Mouse (Mus musculus) heart, embryonic 14.5 days (tissue): ENCODE data around the gene Mical3. TPM values are rescaled to one million over a fixed set of nuclear protein-coding genes. Genes with fewer than 3 reads are reported as not detected.

ENCODE experiments used
- ATAC-seq: fragments of 200-750 bp; cut with Nextera tagmentation; 2 replicates; pipeline ENCODE4 v1.8.0; 2017; ENCODE audit warnings: low read depth, moderate TSS enrichment; ENCODE audit not compliant: insufficient number of reproducible peaks, insufficient read depth, low FRiP score
- H3K27ac ChIP-seq, 2 experiments: fragments of 200-500 bp in 1 of 2; fragments of 300-500 bp in 1 of 2; sonication (generic) in 1 of 2; replicated peaks in 1 of 2; 2 replicates each; pipeline ENCODE4 v1.5.1; 2012 to 2014; ENCODE audit warnings: low read depth in 2 of 2, low read length in 2 of 2, control low read depth in 1 of 2, mild to moderate bottlenecking in 1 of 2, mixed read lengths in 1 of 2; ENCODE audit not compliant: control insufficient read depth in 1 of 2, insufficient read depth in 1 of 2
- H3K27me3 ChIP-seq: fragments of 300-500 bp; sonication (generic); 2 replicates; pipeline ENCODE4 v1.6.1; 2014; ENCODE audit warnings: mild to moderate bottlenecking, low read length, control low read depth; ENCODE audit not compliant: control insufficient read depth, insufficient read depth
- H3K36me3 ChIP-seq: fragments of 300-500 bp; sonication (generic); 2 replicates; pipeline ENCODE4 v1.6.1; 2014; ENCODE audit warnings: mild to moderate bottlenecking, control low read depth, low read length, mixed read lengths; ENCODE audit not compliant: control insufficient read depth, insufficient read depth
- H3K4me1 ChIP-seq, 2 experiments: fragments of 200-500 bp in 1 of 2; fragments of 300-500 bp in 1 of 2; sonication (generic) in 1 of 2; 2 replicates each; pipeline ENCODE4 v1.6.1; 2012 to 2014; ENCODE audit warnings: low read length in 2 of 2, control low read depth in 1 of 2, mixed read lengths in 1 of 2; ENCODE audit not compliant: control insufficient read depth in 2 of 2, insufficient read depth in 2 of 2
- H3K4me2 ChIP-seq: fragments of 300-500 bp; sonication (generic); 2 replicates; pipeline ENCODE4 v1.6.1; 2014; ENCODE audit warnings: mild to moderate bottlenecking, low read length
- H3K4me3 ChIP-seq, 2 experiments: fragments of 200-500 bp in 1 of 2; fragments of 300-500 bp in 1 of 2; sonication (generic) in 1 of 2; 2 replicates each; pipeline ENCODE4 v1.5.1; 2012 to 2014; ENCODE audit warnings: low read length in 2 of 2, mild to moderate bottlenecking in 2 of 2, control low read depth in 1 of 2, low read depth in 1 of 2, moderate library complexity in 1 of 2; ENCODE audit not compliant: control insufficient read depth in 1 of 2, insufficient read depth in 1 of 2
- H3K9ac ChIP-seq: fragments of 300-500 bp; sonication (generic); 2 replicates; pipeline ENCODE4 v1.6.1; 2014; ENCODE audit warnings: mild to moderate bottlenecking, low read length
- H3K9me3 ChIP-seq: fragments of 300-500 bp; sonication (generic); 2 replicates; pipeline ENCODE4 v1.6.1; 2016; ENCODE audit warnings: low read length, control low read depth; ENCODE audit not compliant: control insufficient read depth
- WGBS: fragments of 180-500 bp; shearing (Covaris S2); extraction: QIAGEN DNeasy Blood & Tissue Kit; methylation state at CpG from one replicate; pipeline ENCODE4 v1.1.7; 2014; 5-methylcytosine and 5-hydroxymethylcytosine counted together
- polyA plus RNA-seq: library from polyadenylated mRNA; unstranded; fragments of >200 nt; fragmentation: Nextera tagmentation; extraction: Ambion mirVana; gene quantifications from 2 replicates; pipeline ENCODE4 v1.2.1, GENCODE M21; 2014

Gene Mical3
- polyA plus RNA-seq, 1 experiment from 2014 or later: 46.2 TPM

DNA sequence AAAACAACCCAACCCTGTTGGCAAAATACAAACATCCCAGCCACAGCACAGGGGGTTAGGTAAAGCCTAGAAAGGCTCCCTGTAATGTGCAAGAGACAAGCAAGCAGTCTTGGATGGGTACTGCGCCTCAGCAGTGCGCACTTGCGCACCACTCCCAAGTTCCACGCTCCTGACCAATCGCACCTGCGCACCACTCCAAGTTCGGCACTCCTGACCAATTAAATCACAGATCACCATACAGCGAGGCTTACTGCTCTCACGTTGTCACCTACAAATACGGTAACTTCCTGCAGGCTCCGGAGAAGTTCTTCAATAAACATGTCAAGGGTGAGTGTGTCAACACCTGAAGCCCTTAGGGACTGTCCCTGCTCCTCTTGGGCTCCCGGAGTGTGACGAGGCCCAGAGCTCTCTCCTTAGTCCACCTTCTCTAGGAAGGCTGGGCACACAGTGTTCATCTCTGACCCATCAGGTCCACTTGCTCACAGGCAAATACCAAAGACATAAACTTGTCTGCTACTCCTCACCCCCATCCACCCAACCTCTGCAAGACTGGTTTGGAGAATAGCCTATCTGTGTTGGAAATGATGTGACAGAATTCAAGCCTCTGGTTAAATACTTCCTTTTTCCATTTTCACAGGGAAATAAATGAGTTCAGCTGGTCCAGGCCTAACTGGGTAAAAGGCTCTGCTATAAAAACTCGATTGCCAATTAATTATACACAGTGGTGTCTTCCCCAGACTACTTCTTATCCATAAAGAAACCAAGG, 27.2 kb downstream of the Mical3 start:
- no peak overlapping the region for H3K4me2 ChIP-seq
- H3K9me3 ChIP-seq: no peaks in the 10 kb centered on the region
- no peak for ATAC-seq
- H3K4me1 ChIP-seq: peaks cover 27 to 68% of the 10 kb centered on the region in 2 experiments
- no peak overlapping the region for H3K27ac ChIP-seq
- H3K9ac ChIP-seq: no peak overlapping the region
- H3K4me3 ChIP-seq: no peak overlapping the region
- 63% methylated on average over 14 of the region's 14 CpGs for WGBS
- no peaks in the 10 kb centered on the region for H3K27me3 ChIP-seq
- H3K36me3 ChIP-seq: peaks cover 32% of the 10 kb centered on the region

DNA sequence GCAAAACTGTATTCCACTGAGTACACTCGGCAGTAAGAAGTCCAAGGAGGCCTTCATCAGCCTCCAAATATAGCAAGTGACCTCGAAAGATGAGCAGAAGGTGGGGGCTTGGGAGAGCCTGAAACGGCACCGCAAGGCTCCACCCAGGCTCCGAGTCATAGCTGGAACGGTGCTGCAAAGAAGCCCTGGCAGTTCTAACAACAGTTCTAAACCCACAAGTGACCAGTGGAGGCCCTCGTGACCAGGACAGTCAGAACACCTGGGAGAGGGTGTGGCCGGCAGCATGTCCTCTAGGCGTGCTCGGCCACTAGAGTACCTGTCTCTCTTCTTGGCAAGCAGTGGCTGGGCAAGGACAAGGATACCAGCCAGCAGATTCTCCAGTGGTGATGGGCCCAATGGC, 27.9 kb downstream of the Mical3 start:
- no peaks in the 10 kb centered on the region for H3K27me3 ChIP-seq
- 37% methylated on average over 10 of the region's 10 CpGs for WGBS
- no peaks in the 10 kb centered on the region for H3K9me3 ChIP-seq
- H3K4me1 ChIP-seq: peaks cover 32 to 72% of the 10 kb centered on the region in 2 experiments
- peaks cover 32% of the 10 kb centered on the region for H3K36me3 ChIP-seq
- H3K4me3 ChIP-seq: no peak overlapping the region
- H3K4me2 ChIP-seq: no peak overlapping the region
- H3K9ac ChIP-seq: no peak overlapping the region
- no peak for ATAC-seq
- no peak overlapping the region for H3K27ac ChIP-seq

DNA sequence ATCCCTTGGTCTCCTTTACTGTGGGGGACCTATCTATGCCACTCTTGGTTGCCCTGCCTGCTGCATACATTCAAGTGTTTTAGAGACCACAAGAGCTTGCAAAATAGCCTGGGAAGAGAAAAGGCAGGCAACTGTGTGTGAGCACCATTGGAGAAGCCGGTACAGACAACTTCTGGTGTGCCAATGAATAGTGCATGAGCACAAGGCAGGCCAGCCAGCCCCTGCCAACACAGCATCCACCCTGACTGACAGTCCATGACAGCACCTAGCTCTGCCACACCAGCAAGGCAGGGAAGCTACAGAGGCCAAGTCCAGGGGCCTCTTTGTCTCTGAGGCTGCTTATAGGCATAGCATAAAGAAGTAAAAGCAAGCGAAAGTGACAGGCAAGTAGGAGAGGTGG, 28.7 kb downstream of the Mical3 start:
- Histone ChIP-seq H3K9me3 (no peaks in the 10 kb centered on the region), H3K9ac (no peak overlapping the region), H3K27me3 (no peaks in the 10 kb centered on the region), H3K4me1 (peaks cover 38 to 80% of the 10 kb centered on the region in 2 experiments), H3K36me3 (peaks cover 27% of the 10 kb centered on the region), H3K4me2 (no peak overlapping the region), H3K4me3 (no peak overlapping the region), H3K27ac (no peak overlapping the region)
- ATAC-seq: no peak
- WGBS: 89% methylated on average over 2 of the region's 2 CpGs

DNA sequence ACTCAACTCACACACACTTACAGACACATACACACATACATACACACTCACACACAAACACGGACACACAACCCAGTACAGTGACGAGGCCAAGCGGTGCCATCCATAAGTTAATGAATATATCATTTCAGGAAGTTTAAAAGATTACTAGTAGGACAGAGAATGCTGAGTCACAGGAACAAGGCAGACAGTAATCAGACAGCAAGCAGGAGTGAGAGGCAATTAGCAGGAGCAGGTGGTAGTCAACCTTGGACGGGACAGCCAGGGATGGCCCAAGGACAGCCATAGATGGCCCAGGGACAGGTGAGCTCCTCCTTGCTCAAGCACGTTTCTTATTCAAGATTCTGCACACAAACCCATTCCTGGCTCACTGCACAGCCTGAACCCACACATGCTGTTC, 29.6 kb downstream of the Mical3 start:
- H3K4me1 ChIP-seq: peaks cover 39 to 80% of the 10 kb centered on the region in 2 experiments
- H3K27ac ChIP-seq: no peak overlapping the region
- H3K36me3 ChIP-seq: peaks cover 19% of the 10 kb centered on the region
- no peaks in the 10 kb centered on the region for H3K27me3 ChIP-seq
- 86% methylated on average over 5 of the region's 5 CpGs for WGBS
- H3K9ac ChIP-seq: no peak overlapping the region
- H3K4me3 ChIP-seq: no peak overlapping the region
- H3K4me2 ChIP-seq: no peak overlapping the region
- ATAC-seq: no peak
- H3K9me3 ChIP-seq: no peaks in the 10 kb centered on the region

GRCm38 (mm10) chr6:121099831-121100230, 31.0 kb downstream of the Mical3 start:
- no peak overlapping the region for H3K4me2 ChIP-seq
- peaks cover 17% of the 10 kb centered on the region for H3K36me3 ChIP-seq
- WGBS: 57% methylated on average over 7 of the region's 7 CpGs
- H3K4me3 ChIP-seq: no peak overlapping the region
- no peaks in the 10 kb centered on the region for H3K9me3 ChIP-seq
- no peak overlapping the region for H3K27ac ChIP-seq
- H3K9ac ChIP-seq: no peak overlapping the region
- H3K4me1 ChIP-seq: peaks cover 36 to 74% of the 10 kb centered on the region in 2 experiments
- no peaks in the 10 kb centered on the region for H3K27me3 ChIP-seq
- no peak for ATAC-seq

DNA sequence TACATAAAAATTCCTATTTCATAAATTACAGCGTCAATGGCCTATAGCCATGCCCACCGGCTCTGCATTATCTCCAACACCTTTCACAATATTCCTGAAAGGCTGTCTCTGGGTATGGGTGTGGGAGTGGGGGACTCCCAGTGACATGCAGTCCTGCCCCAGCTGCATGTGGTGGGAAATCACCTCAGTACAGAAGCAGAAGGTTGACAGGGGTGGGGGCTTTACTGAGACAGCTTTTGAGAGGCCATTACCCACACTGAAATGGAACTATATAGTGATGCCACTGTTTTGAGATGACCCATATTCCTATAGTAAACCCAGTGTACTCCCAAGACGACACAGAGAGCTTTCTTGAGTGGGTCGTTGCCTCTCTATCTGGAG, 31.6 kb downstream of the Mical3 start:
- Histone ChIP-seq H3K27ac (no peak overlapping the region), H3K4me1 (peaks cover 38 to 76% of the 10 kb centered on the region in 2 experiments), H3K4me3 (no peak overlapping the region), H3K36me3 (peaks cover 11% of the 10 kb centered on the region), H3K27me3 (no peaks in the 10 kb centered on the region), H3K9me3 (no peaks in the 10 kb centered on the region), H3K4me2 (no peak overlapping the region), H3K9ac (no peak overlapping the region)
- 61% methylated on average over 4 of the region's 4 CpGs for WGBS
- no peak for ATAC-seq

- Histone ChIP-seq H3K9me3 (no peaks in the 10 kb centered on the region), H3K4me1 (peaks cover 39 to 76% of the 10 kb centered on the region in 2 experiments), H3K4me3 (no peak overlapping the region), H3K4me2 (no peak overlapping the region), H3K36me3 (peaks cover 7% of the 10 kb centered on the region; the same call in 1 of the 2 replicates), H3K9ac (no peak overlapping the region; the same call in 1 of the 2 replicates), H3K27me3 (no peaks in the 10 kb centered on the region), H3K27ac (no peak overlapping the region)
- 55% methylated on average over 9 of the region's 9 CpGs for WGBS
- ATAC-seq: no peak
These were observed 32.1 kb downstream of the Mical3 start for GRCm38 (mm10) chr6:121098511-121099227.
